Mouse (Mus musculus): ENCODE measurements around the gene Olfr718-ps1. TPM values are rescaled to one million over a fixed set of nuclear protein-coding genes. Genes with fewer than 3 reads are reported as not detected.

Olfr718-ps1 gene
- total RNA-seq, 2 experiments from 2014 or later = not detected

DNA sequence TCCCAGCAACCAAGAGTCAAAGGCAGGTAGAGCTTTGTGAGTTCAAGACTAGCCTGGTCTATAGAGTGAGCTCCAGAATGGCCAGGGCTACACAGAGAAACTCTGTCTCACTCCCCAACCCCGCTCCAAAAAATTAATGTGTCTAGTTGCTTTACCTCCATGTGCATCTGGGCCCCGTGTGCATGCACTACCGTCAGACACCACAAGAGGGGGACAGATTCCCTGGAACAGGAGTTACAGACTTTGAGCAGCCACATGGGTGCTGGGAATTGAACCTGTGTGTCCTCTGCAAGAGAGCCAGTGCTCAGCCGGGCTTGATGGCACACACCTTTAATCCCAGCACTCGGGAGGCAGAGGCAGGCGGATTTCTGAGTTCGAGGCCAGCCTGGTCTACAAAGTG, 17.0 kb downstream of the Olfr718-ps1 start:
- intact Hi-C loops (cut with DNase I) = no loop called here
- DNase-seq = peak in 1 of 2 experiments; percentile 10

DNA sequence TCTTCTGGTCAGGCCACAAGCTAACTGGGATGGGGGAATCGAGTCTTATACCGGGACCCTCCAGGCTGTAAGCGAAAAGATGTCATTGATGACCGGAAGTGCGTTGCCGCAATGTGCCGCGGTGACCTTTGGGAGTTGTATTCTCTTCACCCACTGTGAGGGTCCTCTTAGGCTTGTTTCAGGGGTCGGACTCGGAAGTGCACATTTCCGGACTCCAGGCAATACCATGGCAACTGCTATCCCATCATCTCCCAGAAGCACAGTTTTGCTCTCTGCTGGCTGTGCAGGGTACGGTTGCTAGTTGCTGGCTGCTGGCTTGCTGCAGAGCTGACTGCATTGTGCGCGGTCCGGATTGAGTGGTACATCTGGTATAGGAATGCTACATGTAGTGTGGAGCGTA, 18.3 kb downstream of the Olfr718-ps1 start:
- intact Hi-C loops (cut with DNase I) = no loop called here
- no peak for DNase-seq

DNA sequence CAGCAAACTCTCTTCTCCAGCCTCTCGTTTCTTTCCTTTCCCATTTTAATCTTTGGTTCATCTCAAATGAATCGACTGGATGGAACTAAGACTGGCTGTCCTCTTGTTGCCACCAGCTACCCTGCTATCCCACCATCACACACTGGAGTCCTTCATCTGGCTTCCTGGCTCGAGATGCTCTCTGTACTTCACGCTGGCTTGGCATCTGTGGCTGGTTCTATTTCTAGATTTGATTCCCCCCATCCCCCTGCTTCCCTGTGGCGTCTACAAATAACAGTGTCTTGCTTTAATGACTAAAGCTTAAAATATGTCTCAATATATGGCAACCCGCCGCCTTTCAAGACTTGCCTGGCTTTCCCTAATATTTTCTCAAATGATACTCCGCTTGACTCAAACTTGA, 19.5 kb downstream of the Olfr718-ps1 start:
- intact Hi-C loops (cut with DNase I) = no loop called here

DNA sequence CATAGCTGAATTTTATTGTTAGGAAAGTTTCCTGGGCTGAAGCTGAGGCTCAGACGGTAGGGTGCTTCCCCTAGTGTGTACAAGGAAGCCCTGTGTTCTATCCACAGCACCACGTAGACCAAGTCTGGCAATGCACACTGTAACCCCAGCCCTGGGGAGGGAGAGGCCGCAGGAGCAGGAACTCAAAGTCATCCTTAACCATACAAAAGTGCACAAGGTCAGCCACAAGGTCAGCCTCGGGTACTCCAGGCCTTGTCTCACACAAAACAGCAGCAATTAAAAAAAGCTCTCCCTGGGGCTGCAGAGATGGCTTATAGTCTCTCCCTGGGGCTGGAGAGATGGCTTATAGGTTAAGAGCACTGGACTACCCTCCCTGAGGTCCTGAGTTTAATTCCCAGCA, 20.5 kb downstream of the Olfr718-ps1 start:
- DNase-seq = no peak
- intact Hi-C loops (cut with DNase I) = no loop called here

More for the DNA sequence above, 19.5 kb downstream of the Olfr718-ps1 start:
- DNase-seq = no peak

DNA sequence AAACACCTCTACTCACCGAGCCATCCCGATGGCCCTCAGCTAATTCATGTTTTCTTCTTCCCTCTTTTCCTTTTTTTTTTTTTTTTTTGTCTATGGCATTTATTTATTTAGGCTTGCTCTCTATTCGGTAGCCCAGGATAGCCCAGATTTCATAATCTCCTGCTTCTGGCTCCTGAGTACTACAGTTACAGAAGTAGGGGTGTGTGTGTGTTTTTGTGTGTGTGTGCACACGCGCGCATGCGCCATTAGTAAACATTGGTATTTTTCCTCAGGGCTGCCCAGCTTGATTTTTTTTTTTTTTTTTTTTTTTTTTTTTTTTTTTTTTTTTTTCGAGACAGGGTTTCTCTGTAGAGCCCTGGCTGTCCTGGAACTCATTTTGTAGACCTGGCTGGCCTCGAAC, 21.3 kb downstream of the Olfr718-ps1 start:
- intact Hi-C loops (cut with DNase I) = no loop called here
- no peak for DNase-seq

DNA sequence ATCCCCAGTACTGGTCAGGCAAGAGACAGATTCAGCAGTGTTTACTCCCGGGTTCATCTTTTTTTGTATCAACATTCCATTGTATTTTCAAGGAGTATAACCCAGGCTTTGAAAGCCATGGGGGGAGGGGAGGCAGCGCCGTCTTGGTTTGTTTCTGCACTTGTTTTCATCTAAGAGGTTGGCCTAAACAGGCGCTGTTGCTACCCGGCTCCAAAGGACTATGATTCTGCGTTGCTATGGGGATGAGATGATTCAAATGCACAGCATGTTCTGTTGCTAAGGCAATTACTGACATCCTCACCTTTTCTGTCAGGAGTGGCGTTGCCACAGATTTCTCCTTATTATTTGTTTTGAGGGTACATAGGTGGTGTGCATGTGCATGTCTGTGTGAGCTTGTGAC, 21.8 kb downstream of the Olfr718-ps1 start:
- DNase-seq = no peak
- intact Hi-C loops (cut with DNase I) = no loop called here

DNA sequence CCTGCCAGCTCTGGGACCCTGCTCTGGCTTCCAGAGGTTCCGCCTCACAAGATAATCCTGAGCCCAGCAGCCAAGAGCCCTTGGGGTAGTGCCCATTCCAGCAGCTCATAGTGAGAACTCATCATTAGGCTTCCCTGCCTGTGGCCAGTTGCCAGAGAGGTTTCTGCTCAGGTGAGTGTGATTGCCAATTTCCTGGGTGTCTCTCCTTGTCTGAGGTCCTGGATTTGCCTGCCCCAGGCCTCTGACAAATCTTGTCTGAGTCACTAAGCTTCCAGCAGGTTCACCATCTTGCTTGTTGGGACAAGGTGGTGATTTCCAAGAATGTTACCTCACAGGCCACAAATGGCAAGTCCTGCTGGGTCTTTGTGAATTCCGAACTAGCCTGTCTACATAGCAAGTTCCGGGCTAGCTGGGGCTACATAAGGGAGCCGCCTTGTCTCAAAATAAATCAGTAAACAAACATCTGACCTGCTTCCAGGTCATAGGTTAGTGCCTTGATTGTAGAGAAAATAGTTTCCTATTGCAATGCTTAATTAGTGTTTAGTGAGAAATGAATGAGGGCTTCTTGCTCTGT, 22.5 kb downstream of the Olfr718-ps1 start:
- intact Hi-C loops (cut with DNase I) = no loop called here

DNA sequence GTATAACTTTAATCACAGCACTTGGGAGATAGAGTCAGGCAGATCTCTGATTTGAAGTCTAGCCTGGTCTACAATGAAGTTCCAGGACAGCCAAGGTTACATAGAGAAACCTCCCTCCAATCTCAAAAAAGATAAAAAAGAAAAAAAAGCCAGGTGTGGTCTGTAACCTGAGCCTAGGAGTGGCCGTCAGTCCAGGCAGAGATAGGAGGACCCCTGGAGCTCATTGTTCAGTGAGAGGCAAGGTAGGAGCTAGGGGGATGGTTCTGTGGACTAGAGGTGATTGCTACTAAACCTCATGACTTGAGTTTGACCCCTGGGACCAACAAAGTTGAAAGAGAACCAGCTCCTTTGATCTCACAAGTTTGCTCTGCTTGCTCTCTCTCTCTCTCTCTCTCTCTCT, 24.7 kb downstream of the Olfr718-ps1 start:
- DNase-seq = no peak
- intact Hi-C loops (cut with DNase I) = no loop called here

More for the DNA sequence above, 22.5 kb downstream of the Olfr718-ps1 start:
- no peak for DNase-seq

DNA sequence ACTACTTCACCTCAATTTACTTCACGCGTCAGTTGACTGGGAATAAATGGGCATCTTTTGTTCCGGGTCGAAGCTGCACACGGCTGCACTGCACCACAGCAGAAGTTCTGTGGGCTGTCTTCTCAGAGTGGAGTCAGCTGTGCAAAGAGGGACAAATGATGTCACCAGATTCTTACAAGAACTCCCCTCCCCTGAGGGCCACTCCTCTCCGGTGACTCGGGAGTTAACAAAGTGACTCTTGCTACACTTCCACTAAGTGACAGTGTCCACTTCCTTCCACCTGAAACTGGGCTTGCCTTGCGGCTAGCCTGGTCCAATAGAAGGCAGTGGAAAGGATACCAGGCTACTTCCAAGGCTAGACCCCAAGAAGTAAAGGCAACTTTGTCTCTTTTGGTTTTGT, 25.3 kb downstream of the Olfr718-ps1 start:
- intact Hi-C loops (cut with DNase I) = no loop called here
- DNase-seq = no peak

DNA sequence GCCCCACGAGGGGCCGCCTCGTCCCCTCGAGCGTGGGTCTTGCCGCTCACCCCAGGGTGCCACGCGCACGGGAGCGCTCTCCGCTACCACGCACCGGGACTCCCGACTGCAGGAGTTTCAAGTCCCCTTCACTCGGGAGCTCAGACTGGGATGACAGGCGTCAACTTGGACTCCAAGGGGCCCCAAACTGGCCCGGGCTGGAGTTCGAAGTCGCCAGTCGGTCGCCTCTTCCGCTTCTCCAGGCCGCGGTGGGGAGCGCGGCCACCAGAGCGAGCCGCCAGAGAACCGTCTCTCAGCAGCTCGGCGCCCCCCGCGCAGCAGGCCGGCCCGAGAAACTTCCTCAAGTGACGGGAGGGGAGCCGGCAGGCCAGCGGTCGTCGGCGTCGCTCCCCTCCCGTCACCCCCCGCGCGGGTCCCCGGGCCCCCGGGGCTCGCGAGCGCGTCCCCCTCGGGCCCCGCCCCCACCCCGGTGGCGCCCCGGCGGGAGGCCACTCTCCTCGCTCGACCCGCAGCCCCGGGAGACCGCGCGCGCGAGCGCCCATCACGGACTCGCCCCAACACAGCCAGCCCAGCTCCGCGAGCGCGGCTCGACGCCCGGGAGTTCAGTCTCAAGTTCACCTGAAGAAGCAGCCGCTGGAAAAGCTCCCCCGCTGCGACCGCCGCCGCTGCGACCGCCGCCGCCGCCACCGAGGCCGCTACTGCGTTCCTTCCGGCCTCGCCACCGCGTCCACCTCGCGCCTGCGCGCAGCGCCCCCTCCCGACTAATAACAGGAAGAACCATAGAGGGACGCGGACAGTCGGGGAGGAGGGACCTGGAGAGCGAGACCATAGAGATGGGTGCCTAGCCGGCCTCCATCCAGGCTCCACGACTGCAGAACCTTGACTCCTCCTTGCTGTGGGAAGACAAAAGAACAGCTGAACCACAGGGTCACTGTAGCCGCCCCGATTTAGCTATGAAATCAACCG, 34.8 kb downstream of the Olfr718-ps1 start, which contains the start of gene Rnf216:
TSS of gene Rnf216 (minus strand) at position 714 of the 966 bp plus-strand sequence.
- DNase-seq = peak; percentile 91 to 92
- intact Hi-C loops (cut with DNase I) = no loop called here

DNA sequence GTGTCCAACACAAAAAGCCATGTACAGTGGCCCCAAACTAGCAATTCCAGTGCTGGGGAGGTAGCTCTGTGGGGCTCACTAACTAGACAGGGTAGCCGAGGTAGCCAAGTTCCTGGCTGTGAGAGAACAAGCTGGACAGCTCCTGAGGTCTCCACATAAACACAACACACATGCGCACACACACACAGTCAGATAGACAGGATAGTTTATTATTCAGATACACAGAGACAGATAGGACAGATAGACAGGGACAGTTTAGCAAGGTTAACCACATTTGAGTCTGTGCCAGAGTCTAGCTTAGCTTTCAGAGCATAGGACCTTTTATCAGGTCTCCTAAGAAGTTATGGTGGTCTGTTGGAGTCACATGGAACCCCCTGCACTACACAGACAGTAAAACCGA, 40.5 kb downstream of the Olfr718-ps1 start:
- no peak for DNase-seq
- intact Hi-C loops (cut with DNase I) = no loop called here

DNA sequence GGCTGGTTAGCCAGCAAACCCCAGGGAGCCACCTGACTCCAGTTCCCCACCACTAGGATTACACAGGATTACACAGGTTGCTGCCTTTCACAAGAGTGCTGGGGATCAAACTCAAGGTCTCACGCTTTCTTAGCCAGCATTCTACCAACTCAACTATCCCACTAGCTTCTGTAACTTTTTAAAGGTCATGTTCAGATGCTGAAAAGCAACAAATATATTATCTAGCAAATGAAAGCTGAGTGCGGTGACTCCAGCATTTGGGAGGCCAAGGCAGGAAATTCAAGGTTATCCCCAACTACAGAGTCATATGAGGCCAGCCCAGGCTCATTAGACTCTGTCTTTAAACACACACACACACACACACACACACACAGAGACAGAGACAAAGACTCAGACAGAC, 44.1 kb downstream of the Olfr718-ps1 start:
- intact Hi-C loops (cut with DNase I) = no loop called here
- DNase-seq = no peak

DNA sequence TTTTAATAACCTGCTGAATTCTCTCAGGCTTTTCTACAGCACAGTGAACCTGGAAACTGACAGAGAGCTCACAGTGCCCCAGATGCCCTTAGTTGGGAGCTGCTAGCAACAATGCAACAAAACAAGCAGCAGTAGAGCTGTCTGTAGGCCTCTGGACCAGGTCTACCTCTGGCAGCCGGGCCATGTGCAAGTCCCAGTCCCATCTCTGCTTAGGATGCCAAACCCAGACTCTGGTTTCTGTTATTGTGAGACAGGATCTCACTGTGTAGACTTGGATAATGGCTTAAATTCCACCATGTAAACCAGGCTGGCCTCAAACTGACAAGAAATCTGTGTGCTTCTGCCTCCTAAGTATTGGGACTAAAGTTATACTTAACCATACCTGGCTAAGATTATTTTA, 45.8 kb downstream of the Olfr718-ps1 start:
- no peak for DNase-seq
- intact Hi-C loops (cut with DNase I) = no loop called here

DNA sequence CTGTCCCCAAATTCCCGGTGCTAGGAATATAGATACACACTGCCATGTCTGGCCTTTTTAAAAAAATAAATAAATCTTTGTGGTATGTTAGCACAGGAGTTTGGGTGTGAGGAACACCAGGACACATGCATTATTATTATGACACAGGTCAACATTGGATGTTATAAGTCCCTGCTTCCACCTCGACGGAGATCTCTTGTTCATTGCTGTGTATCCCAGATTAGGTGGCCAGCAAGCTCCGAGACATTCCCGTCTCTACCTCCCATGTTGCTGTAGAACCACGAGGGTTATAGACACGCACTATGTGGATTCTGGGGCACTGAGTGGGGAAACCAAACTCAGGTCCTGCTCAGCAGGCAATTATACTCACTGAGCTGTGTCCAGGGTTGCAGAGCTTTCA, 52.1 kb downstream of the Olfr718-ps1 start:
- intact Hi-C loops (cut with DNase I) = no loop called here
- DNase-seq = no peak

DNA sequence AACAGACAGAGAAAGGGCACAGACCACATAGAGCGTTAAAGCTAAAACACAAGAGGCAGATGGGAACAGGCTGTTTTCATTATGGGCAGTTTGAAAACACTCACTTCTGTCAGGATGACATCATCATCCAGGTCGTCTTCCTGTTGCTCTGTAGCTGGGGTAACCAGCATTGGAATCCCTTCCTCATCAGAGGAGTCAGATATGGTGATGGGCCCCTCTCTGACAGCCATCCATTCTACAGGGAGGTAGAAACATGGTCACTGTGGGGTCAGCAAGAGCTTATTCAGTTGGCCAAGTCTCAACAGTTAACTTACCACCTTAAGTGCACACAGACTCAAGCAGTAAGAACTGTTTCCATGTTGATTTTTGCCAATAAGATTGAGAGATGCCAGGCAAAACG, 54.5 kb downstream of the Olfr718-ps1 start:
- no peak for DNase-seq
- intact Hi-C loops (cut with DNase I) = no loop called here

DNA sequence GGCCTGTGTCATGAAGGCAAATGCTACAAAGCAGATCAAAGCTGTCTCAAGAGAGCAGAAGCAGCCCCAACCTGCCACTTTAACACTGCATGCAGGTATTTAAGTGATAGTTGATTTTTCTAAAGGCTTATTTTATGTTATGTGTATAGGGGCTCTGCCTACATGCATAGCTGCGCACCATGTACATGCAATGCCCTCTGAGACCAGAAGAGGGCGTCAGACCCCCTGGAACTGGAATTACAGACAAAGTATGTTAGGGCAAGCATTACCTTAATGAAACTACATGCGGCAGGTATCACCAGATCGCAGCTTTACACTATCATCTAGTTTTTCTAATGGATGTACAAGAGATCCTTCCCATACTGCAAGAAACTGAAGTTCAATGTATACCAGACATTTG, 62.5 kb downstream of the Olfr718-ps1 start:
- intact Hi-C loops (cut with DNase I) = no loop called here
- DNase-seq = no peak

Small RNA genes lying within 50 kb of the gene (microRNA-seq; reads per million reads assigned to microRNA genes)
- 0 reads per million in 2 experiments for gene Gm44405

Other genes starting within 250 kb of the Olfr718-ps1 start
- 100 to 1,000 TPM; 427 to 440 TPM for gene Actb, start 240.8 kb downstream of the Olfr718-ps1 start, total RNA-seq (2021)
- 10 to 100 TPM in 1 of 2 experiments, 1 to 10 TPM in 1; 9.8 to 12.0 TPM for gene Fscn1, start 187.2 kb downstream of the Olfr718-ps1 start, total RNA-seq (2021)
- gene Rnf216, start 34.6 kb downstream of the Olfr718-ps1 start, total RNA-seq (2021) = 10 to 100 TPM; 14.2 to 16.3 TPM
- 1 to 10 TPM; 2.6 to 4.0 TPM for gene Rbak, start 33.2 kb upstream of the Olfr718-ps1 start, total RNA-seq (2021)
- not detected for gene Spdye4b, start 33.4 kb upstream of the Olfr718-ps1 start, total RNA-seq (2021)
- gene Spdye4a, start 79.3 kb upstream of the Olfr718-ps1 start, total RNA-seq (2021) = not detected
- 1 to 10 TPM; 5.8 to 7.6 TPM for gene Zfp12, start 87.6 kb upstream of the Olfr718-ps1 start, total RNA-seq (2021)
- gene Zfp316, start 122.4 kb upstream of the Olfr718-ps1 start, total RNA-seq (2021) = 1 to 10 TPM; 2.2 to 3.2 TPM
- gene Zfp853, start 146.0 kb upstream of the Olfr718-ps1 start, total RNA-seq (2021) = under 1 TPM; 0.08 to 0.12 TPM
- 10 to 100 TPM in 1 of 2 experiments, 1 to 10 TPM in 1; 8.9 to 10.3 TPM for gene E130309D02Rik, start 167.8 kb upstream of the Olfr718-ps1 start, total RNA-seq (2021)
- gene Zdhhc4, start 181.7 kb upstream of the Olfr718-ps1 start, total RNA-seq (2021) = 10 to 100 TPM; 34.1 to 38.2 TPM
- gene Grid2ip, start 209.8 kb upstream of the Olfr718-ps1 start, total RNA-seq (2021) = not detected